Mouse (Mus musculus) intestine, postnatal 0 days (tissue): ENCODE results near the gene Ankfn1. TPM values are rescaled to one million over a fixed set of nuclear protein-coding genes. Genes with fewer than 3 reads are reported as not detected.

Experiments
- ATAC-seq: fragments of 200-750 bp; cut with Nextera tagmentation; 2 replicates; pipeline ENCODE4 v1.8.0; 2017; ENCODE audit warnings: mild to moderate bottlenecking, moderate TSS enrichment, moderate library complexity
- H3K27ac ChIP-seq: fragments of 300-500 bp; sonication (generic); 2 replicates; pipeline ENCODE4 v1.5.1; 2014; ENCODE audit warnings: mild to moderate bottlenecking, low read depth, low read length, moderate library complexity
- H3K27me3 ChIP-seq: fragments of 300-500 bp; sonication (generic); replicated peaks from 2 replicates; pipeline ENCODE4 v1.6.1; 2014; ENCODE audit warnings: low read length, mixed read lengths; ENCODE audit not compliant: control insufficient read depth, insufficient read depth
- H3K36me3 ChIP-seq: fragments of 300-500 bp; sonication (generic); 2 replicates; pipeline ENCODE4 v1.6.1; 2014; ENCODE audit warnings: mild to moderate bottlenecking, moderate library complexity; ENCODE audit not compliant: control insufficient read depth, insufficient read depth
- H3K4me1 ChIP-seq: fragments of 300-500 bp; sonication (generic); replicated peaks from 2 replicates; pipeline ENCODE4 v1.6.1; 2014; ENCODE audit warnings: antibody characterized with exemption, low read length, mixed read lengths; ENCODE audit not compliant: control insufficient read depth, insufficient read depth
- H3K4me2 ChIP-seq: fragments of 300-500 bp; sonication (generic); replicated peaks from 2 replicates; pipeline ENCODE4 v1.6.1; 2014; ENCODE audit warnings: low read depth, mild to moderate bottlenecking, moderate library complexity
- H3K4me3 ChIP-seq: fragments of 300-500 bp; sonication (generic); 2 replicates; pipeline ENCODE4 v1.5.1; 2014; ENCODE audit warnings: low read depth, low read length
- H3K9ac ChIP-seq: fragments of 300-500 bp; sonication (generic); 2 replicates; pipeline ENCODE4 v1.6.1; 2014; ENCODE audit warnings: mild to moderate bottlenecking, low read depth, low read length
- H3K9me3 ChIP-seq: fragments of 300-500 bp; sonication (generic); 2 replicates; pipeline ENCODE4 v1.6.1; 2016; ENCODE audit warnings: mixed run types; ENCODE audit not compliant: control insufficient read depth
- CTCF ChIP-seq: sonication (generic); IDR thresholded peaks from 2 replicates; pipeline ENCODE4 v1.5.1; 2016; ENCODE audit warnings: low read depth, mild to moderate bottlenecking, control low read depth, antibody characterized with exemption, moderate library complexity
- WGBS: fragments of 180-500 bp; shearing (Covaris S2); extraction: QIAGEN DNeasy Blood & Tissue Kit; methylation state at CpG from one replicate; pipeline ENCODE4 v1.1.7; 2014; 5-methylcytosine and 5-hydroxymethylcytosine counted together
- polyA plus RNA-seq: library from polyadenylated mRNA; unstranded; fragments of >200 nt; fragmentation: Nextera tagmentation; extraction: Ambion mirVana; gene quantifications from 2 replicates; pipeline ENCODE4 v1.2.1, GENCODE M21; 2015

The Ankfn1 gene
- polyA plus RNA-seq, 1 experiment from 2014 or later = not detected

DNA sequence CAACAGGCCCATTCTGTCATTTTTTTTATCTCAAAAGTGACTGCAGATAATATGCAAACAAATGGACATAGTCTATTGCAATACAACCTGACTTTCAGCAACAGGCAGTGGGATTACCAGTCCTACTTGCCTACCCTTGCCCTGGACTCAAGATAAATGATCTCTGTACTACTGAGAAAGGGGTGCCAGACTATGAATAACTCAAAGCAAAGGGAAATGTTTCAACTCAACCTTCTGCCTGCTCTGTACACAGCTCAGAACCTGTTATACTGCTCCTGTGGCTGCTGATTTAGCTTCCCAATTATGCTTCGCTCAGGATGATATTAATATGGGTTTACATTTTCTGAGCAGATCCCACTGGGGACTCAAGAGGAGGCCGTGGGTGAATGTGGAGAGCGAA is 15.3 kb upstream of the Ankfn1 start:
- Histone ChIP-seq H3K27me3 (no peaks in the 10 kb centered on the region), H3K9ac (no peak overlapping the region), H3K27ac (no peak overlapping the region), H3K36me3 (no peaks in the 10 kb centered on the region), H3K4me2 (no peak overlapping the region), H3K9me3 (no peaks in the 10 kb centered on the region), H3K4me3 (no peak overlapping the region), H3K4me1 (no peaks in the 10 kb centered on the region)
- 87% methylated on average over 3 of the region's 3 CpGs for WGBS
- no peak for TF ChIP-seq CTCF
- no peak for ATAC-seq

DNA sequence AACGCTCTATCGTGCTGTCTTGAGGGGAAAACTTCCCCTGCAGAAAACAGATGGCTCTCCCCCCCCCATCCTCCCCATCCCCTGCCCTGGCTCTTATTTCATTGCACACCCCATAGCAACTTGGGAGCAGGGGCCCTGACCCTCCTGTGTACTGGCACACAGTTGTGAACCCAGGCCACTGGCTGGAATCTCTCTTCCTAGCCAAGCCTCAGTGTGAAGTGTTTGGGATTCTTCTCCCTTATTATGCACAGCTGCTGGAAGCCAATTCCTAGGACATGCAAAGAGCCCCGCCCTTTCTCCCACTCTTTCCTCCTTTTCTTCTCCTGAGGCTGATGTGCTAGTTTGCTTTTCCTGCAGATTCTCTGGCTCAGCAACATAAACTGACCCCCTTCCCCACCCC is 1.4 kb downstream of the Ankfn1 start:
- WGBS = 81% methylated on average over 3 of the region's 3 CpGs
- H3K27ac ChIP-seq = no peak overlapping the region
- H3K4me2 ChIP-seq = no peak overlapping the region
- H3K9me3 ChIP-seq = no peaks in the 10 kb centered on the region
- H3K36me3 ChIP-seq = no peaks in the 10 kb centered on the region
- no peak overlapping the region for H3K4me3 ChIP-seq
- no peak for ATAC-seq
- H3K4me1 ChIP-seq = no peaks in the 10 kb centered on the region
- no peak overlapping the region for H3K9ac ChIP-seq
- H3K27me3 ChIP-seq = no peaks in the 10 kb centered on the region
- TF ChIP-seq CTCF = no peak

DNA sequence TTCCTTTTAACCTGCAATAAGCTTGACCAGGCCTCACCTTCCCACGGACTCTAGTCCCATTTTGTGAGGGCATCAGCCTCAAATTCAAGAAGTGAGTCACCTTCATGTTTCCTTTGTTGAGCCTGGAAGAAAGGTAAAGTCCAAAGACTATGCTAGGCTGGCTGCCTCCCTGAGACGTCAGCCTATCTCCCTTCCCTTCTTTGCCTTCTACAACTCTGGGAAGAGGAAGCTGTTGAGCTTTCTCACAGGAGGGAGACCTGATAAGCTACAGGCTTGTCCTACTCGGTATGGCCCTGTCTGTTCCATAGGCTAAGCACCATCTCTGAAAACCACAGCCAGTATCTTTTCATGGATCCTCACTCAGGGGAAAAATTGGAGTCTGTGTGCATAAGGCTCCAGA is 2.5 kb downstream of the Ankfn1 start:
- Histone ChIP-seq H3K4me1 (no peaks in the 10 kb centered on the region), H3K4me3 (no peak overlapping the region), H3K27ac (no peak overlapping the region), H3K27me3 (no peaks in the 10 kb centered on the region), H3K36me3 (no peaks in the 10 kb centered on the region), H3K9ac (no peak overlapping the region), H3K4me2 (no peak overlapping the region), H3K9me3 (no peaks in the 10 kb centered on the region)
- WGBS = 36% methylated on average over 3 of the region's 3 CpGs
- no peak for TF ChIP-seq CTCF
- no peak for ATAC-seq

DNA sequence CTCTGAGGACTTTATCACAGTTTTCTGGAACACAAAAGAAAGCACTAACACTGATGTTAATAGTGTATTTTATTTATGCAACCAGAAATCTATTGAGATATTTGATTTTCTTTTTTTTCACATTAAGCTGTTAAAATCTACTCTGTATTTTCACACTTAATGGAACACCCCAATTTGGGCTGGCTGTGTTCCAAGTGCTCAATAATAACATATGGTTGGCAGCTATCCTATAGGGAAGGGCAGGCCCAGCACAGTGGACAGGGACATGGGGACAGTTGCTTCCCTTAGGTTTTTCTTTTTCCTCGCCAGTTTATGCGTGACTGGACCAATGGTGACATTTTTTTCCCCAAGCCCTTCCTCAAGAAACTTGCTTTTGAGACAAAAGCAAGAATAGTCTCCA is 4.5 kb downstream of the Ankfn1 start:
- WGBS = 86% methylated on average over 2 of the region's 2 CpGs

DNA sequence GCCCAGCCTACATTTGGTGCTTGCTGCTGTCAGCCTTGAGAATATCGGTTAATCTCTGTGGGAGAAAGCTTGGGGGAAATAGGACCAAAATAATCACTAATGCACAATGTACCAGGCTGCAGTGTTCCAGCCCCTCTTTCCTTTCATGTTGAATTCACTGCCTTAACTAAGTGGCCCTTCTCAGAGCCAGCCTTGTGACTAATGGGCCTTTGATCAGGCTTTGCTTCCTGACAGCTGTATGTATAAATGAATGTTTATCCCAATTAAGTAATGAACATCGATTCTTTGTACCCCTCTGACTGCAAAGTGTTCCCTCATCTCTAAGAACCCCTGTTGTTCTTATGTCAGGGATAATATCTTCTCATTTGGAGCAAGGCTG is 11.7 kb downstream of the Ankfn1 start:
- WGBS = 78% methylated on average over 2 of the region's 2 CpGs
- Histone ChIP-seq H3K36me3 (no peaks in the 10 kb centered on the region), H3K4me3 (no peak overlapping the region), H3K27ac (no peak overlapping the region), H3K4me2 (no peak overlapping the region), H3K27me3 (no peaks in the 10 kb centered on the region), H3K9ac (no peak overlapping the region), H3K9me3 (no peaks in the 10 kb centered on the region), H3K4me1 (no peaks in the 10 kb centered on the region)
- ATAC-seq = no peak
- TF ChIP-seq CTCF = no peak

More for the DNA sequence above, 4.5 kb downstream of the Ankfn1 start:
- no peak overlapping the region for H3K9ac ChIP-seq
- H3K4me1 ChIP-seq = no peaks in the 10 kb centered on the region
- H3K27me3 ChIP-seq = no peaks in the 10 kb centered on the region
- H3K4me2 ChIP-seq = no peak overlapping the region
- TF ChIP-seq CTCF = no peak
- H3K36me3 ChIP-seq = no peaks in the 10 kb centered on the region
- no peak overlapping the region for H3K27ac ChIP-seq
- ATAC-seq = no peak
- H3K4me3 ChIP-seq = no peak overlapping the region
- no peaks in the 10 kb centered on the region for H3K9me3 ChIP-seq

DNA sequence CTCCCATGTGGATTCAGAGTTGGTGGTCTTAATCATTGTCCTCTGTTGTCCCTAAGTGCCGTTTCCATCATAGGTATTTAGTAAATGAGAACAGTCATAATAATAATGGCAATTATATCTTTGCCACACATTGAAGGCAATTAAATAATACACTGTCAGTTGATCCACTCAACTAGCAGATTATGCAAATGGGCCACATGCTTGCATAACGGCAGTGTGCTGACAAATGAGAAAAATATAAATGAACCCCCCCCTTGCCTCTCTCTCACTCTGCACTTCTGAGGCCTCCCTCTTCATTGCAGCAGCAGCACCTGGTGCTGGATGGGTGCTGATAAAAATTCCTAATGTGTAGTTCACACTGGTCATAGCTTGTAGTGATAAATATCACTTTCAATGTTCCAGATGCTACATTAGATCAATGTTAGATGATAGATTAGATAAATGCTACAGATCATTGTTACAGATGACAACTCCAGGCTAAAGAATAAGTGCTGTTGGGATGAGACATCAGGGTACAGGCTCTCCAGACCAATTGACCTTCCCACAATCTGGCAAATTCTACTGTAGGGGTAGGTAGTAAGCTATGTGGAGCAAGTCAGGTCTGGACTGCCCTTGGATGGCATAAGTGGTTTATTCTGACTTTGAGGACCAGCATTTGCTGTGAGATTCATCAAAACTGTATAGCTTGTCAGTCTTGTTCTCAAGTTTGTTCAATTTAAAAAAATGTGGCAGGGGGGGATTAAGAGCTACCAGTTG is 12.3 kb downstream of the Ankfn1 start:
- Histone ChIP-seq H3K4me2 (no peak overlapping the region), H3K9me3 (no peaks in the 10 kb centered on the region), H3K9ac (no peak overlapping the region), H3K27me3 (no peaks in the 10 kb centered on the region), H3K27ac (no peak overlapping the region), H3K36me3 (no peaks in the 10 kb centered on the region), H3K4me3 (no peak overlapping the region), H3K4me1 (no peaks in the 10 kb centered on the region)
- no peak for ATAC-seq
- no peak for TF ChIP-seq CTCF
- 87% methylated on average over 2 of the region's 2 CpGs for WGBS
